Mouse (Mus musculus): Measurements from ENCODE around the gene Phf11a.
A peak's percentile ranks its signal among the peaks of the same experiment; 100 is the strongest.
"Not testable (repeated sequence)": the region's sequence is repeated elsewhere in the genome, so short reads cannot be mapped to it uniquely, and the experiment has no call there.

The Phf11a gene

GRCm38 (mm10) chr14:59297391-59297790, at the start of gene Phf11a:
Gene Phf11a, minus strand, starts transcription at chr14:59297522.
- peak; percentile 68 for DNase-seq (ENCODE audit: low read depth, low spot score)

GRCm38 (mm10) chr14:59341189-59341588, 43.9 kb upstream of the Phf11a start, which contains the start of gene Phf11b:
Gene Phf11b, minus strand, starts transcription at chr14:59341351.
- peak; percentile 75 for DNase-seq (ENCODE audit: low read depth, low spot score)

GRCm38 (mm10) chr14:59339541-59339940, 42.2 kb upstream of the Phf11a start:
- DNase-seq (ENCODE audit: low read depth, low spot score): no peak

GRCm38 (mm10) chr14:59336056-59336455, 38.7 kb upstream of the Phf11a start:
- not testable (repeated sequence) for DNase-seq (ENCODE audit: low read depth, low spot score)

- DNase-seq (ENCODE audit: low read depth, low spot score): peak; percentile 43
Observed at GRCm38 (mm10) chr14:59330499-59330898, 33.2 kb upstream of the Phf11a start.

- DNase-seq (ENCODE audit: low read depth, low spot score): not testable (repeated sequence)
Observed at GRCm38 (mm10) chr14:59319970-59320369, 22.6 kb upstream of the Phf11a start.

- DNase-seq (ENCODE audit: low read depth, low spot score): not testable (repeated sequence)
Observed at GRCm38 (mm10) chr14:59319036-59319435, 21.7 kb upstream of the Phf11a start.

GRCm38 (mm10) chr14:59291769-59292168, 5.6 kb downstream of the Phf11a start:
- not testable (repeated sequence) for DNase-seq (ENCODE audit: low read depth, low spot score)

GRCm38 (mm10) chr14:59274961-59275360, 22.4 kb downstream of the Phf11a start:
- DNase-seq (ENCODE audit: low read depth, low spot score): not testable (repeated sequence)

GRCm38 (mm10) chr14:59260056-59260455, 37.3 kb downstream of the Phf11a start, which contains the start of gene Gm6904:
Gene Gm6904, minus strand, starts transcription at chr14:59260216.
- DNase-seq (ENCODE audit: low read depth, low spot score): peak; percentile 85

GRCm38 (mm10) chr14:59255861-59256260, 41.5 kb downstream of the Phf11a start:
- peak; percentile 12 for DNase-seq (ENCODE audit: low read depth, low spot score)

GRCm38 (mm10) chr14:59250350-59250749, 47.0 kb downstream of the Phf11a start:
- DNase-seq (ENCODE audit: low read depth, low spot score): peak; percentile 31

- no peak for DNase-seq (ENCODE audit: low read depth, low spot score)
Observed at GRCm38 (mm10) chr14:59233635-59234034, 63.7 kb downstream of the Phf11a start.

GRCm38 (mm10) chr14:59232003-59232402, 65.3 kb downstream of the Phf11a start:
- DNase-seq (ENCODE audit: low read depth, low spot score): peak; percentile 24

- DNase-seq (ENCODE audit: low read depth, low spot score): no peak
Observed at GRCm38 (mm10) chr14:59230331-59230966, 66.9 kb downstream of the Phf11a start.

GRCm38 (mm10) chr14:59229822-59230221, 67.5 kb downstream of the Phf11a start:
- DNase-seq (ENCODE audit: low read depth, low spot score): no peak

Data from A20 (cell line).